In genomic region chr10:62979667-62980038, GRCm38 (mm10) we compare ENCODE assay signal across 8 mouse cellular contexts. TPM values are rescaled to one million over a fixed set of nuclear protein-coding genes. Genes with fewer than 3 reads are reported as not detected.
DNase-seq lines count a peak whose midpoint lies in the region; ATAC-seq and TF ChIP-seq lines count a peak whose summit lies in the region.

No protein-coding gene starts in this region.

- H3K27ac ChIP-seq in kidney, adult 2 months (ENCODE audit: insufficient read depth, low read depth, low read length) = no peak overlapping the region
- H3K27ac ChIP-seq in bone marrow, adult 2 months (ENCODE audit: control insufficient read depth, insufficient read depth, low read depth, low read length, poor library complexity) = no peak overlapping the region
- peak overlapping the region; percentile 92 for H3K27ac ChIP-seq in hindbrain, embryonic 13.5 days
- H3K27ac ChIP-seq in midbrain, embryonic 12.5 days (replicated peaks) = peak overlapping the region; percentile 86

- TF ChIP-seq CTCF in kidney, adult 2 months (conservative IDR thresholded peaks at IDR 0.05; ENCODE audit: insufficient read depth, insufficient read length, low read depth, low read length) = no peak
- TF ChIP-seq CTCF in bone marrow, adult 2 months (IDR thresholded peaks at IDR 0.05; ENCODE audit: control insufficient read depth, insufficient read depth, low read length) = no peak

- H3K27me3 ChIP-seq in kidney, adult 2 months (replicated peaks; ENCODE audit: control insufficient read depth, insufficient read depth, low read length) = no peaks in the 10 kb centered on the region
- H3K27me3 ChIP-seq in hindbrain, embryonic 13.5 days = no peaks in the 10 kb centered on the region
- H3K27me3 ChIP-seq in midbrain, embryonic 12.5 days = peaks cover 9% of the 10 kb centered on the region; the same call in 1 of the 2 replicates

- peak overlapping the region; percentile 97 for H3K4me3 ChIP-seq in kidney, adult 2 months (ENCODE audit: insufficient read depth, low read depth, low read length)
- H3K4me3 ChIP-seq in bone marrow, adult 2 months (replicated peaks; ENCODE audit: control insufficient read depth, low read depth, low read length) = peak overlapping the region; percentile 54
- H3K4me3 ChIP-seq in hindbrain, embryonic 13.5 days = peak overlapping the region; percentile 90
- H3K4me3 ChIP-seq in midbrain, embryonic 12.5 days = peak overlapping the region; percentile 97

- DNase-seq in kidney, adult 2 months = no peak
- DNase-seq in kidney, postnatal 25 days = no peak
- no peak for DNase-seq in urinary bladder, postnatal 25 days (ENCODE audit: low spot score)
- no peak for DNase-seq in embryo, embryonic 9.5 days (ENCODE audit: extremely low spot score)
- DNase-seq in right cerebral cortex, postnatal 36 days (ENCODE audit: low spot score in 2 of 2) = no peak

- no peaks in the 10 kb centered on the region; the same call in 1 of the 2 replicates for H3K4me1 ChIP-seq in kidney, adult 2 months (ENCODE audit: control insufficient read depth, insufficient read depth, low read length)
- no peaks in the 10 kb centered on the region; the same call in 1 of the 2 replicates for H3K4me1 ChIP-seq in bone marrow, adult 2 months (ENCODE audit: control insufficient read depth, insufficient read depth, low read length)
- peaks cover 24% of the 10 kb centered on the region for H3K4me1 ChIP-seq in hindbrain, embryonic 13.5 days (replicated peaks)
- peaks cover 8% of the 10 kb centered on the region for H3K4me1 ChIP-seq in midbrain, embryonic 12.5 days

- no peaks in the 10 kb centered on the region for H3K9me3 ChIP-seq in hindbrain, embryonic 13.5 days
- no peaks in the 10 kb centered on the region for H3K9me3 ChIP-seq in midbrain, embryonic 12.5 days

- H3K4me2 ChIP-seq in hindbrain, embryonic 13.5 days = peak overlapping the region; percentile 56
- peak overlapping the region; percentile 63 for H3K4me2 ChIP-seq in midbrain, embryonic 12.5 days (replicated peaks)

- peak; percentile 18; the same call in 1 of the 2 replicates for ATAC-seq in hindbrain, embryonic 13.5 days (ENCODE audit: low FRiP score)
- ATAC-seq in midbrain, embryonic 12.5 days (ENCODE audit: low FRiP score, low read depth) = peak; percentile 3; the same call in 1 of the 2 replicates

- no peak for TF ChIP-seq POLR2A in kidney, adult 2 months (IDR thresholded peaks at IDR 0.05; ENCODE audit: low read depth, low read length)
- no peak for TF ChIP-seq POLR2A in bone marrow, adult 2 months (IDR thresholded peaks at IDR 0.05; ENCODE audit: borderline replicate concordance, control insufficient read depth, low read depth, low read length)

- WGBS in kidney, adult 2 months = 9% methylated on average over 10 of the region's 10 CpGs
- 17% methylated on average over 10 of the region's 10 CpGs for WGBS in bone marrow, adult 2 months
- WGBS in hindbrain, embryonic 13.5 days = 9% methylated on average over 10 of the region's 10 CpGs
- WGBS in midbrain, embryonic 12.5 days = 8% methylated on average over 10 of the region's 10 CpGs

- peak overlapping the region; percentile 96 for H3K9ac ChIP-seq in hindbrain, embryonic 13.5 days
- H3K9ac ChIP-seq in midbrain, embryonic 12.5 days (replicated peaks) = peak overlapping the region; percentile 95

- no peaks in the 10 kb centered on the region for H3K36me3 ChIP-seq in kidney, adult 2 months (ENCODE audit: control insufficient read depth, insufficient read depth, low read length)
- peaks cover 24% of the 10 kb centered on the region for H3K36me3 ChIP-seq in hindbrain, embryonic 13.5 days
- H3K36me3 ChIP-seq in midbrain, embryonic 12.5 days = peaks cover 27% of the 10 kb centered on the region

RNA-seq across cellular contexts. Expression of gene Rufy2, which starts 0.4 kb away (rescaled TPM):
- 3.3 and 4.0 TPM in 2 replicates for polyA plus RNA-seq in kidney, adult 2 months (2012; rRNA removed)
- 7.0 and 7.1 TPM in 2 replicates for polyA plus RNA-seq in bone marrow, adult 2 months (2011; ENCODE audit: insufficient read depth, insufficient read length, low replicate concordance, missing spikeins)
- 52.6 and 57.0 TPM in 2 replicates for polyA plus RNA-seq in hindbrain, embryonic 13.5 days (2015; fragmentation: Nextera tagmentation; extraction: Ambion mirVana)
- polyA plus RNA-seq in midbrain, embryonic 12.5 days (2016; fragmentation: Nextera tagmentation; extraction: Ambion mirVana) = 37.6 and 38.3 TPM in 2 replicates

RNA-seq across cellular contexts. Expression of gene Dna2, which starts 32.8 kb away (rescaled TPM):
- polyA plus RNA-seq in kidney, adult 2 months (2012; rRNA removed) = 6.9 TPM in 2 replicates
- 29.5 and 38.9 TPM in 2 replicates for polyA plus RNA-seq in bone marrow, adult 2 months (2011; ENCODE audit: insufficient read depth, insufficient read length, low replicate concordance, missing spikeins)
- 5.1 and 6.4 TPM in 2 replicates for polyA plus RNA-seq in hindbrain, embryonic 13.5 days (2015; fragmentation: Nextera tagmentation; extraction: Ambion mirVana)
- polyA plus RNA-seq in midbrain, embryonic 12.5 days (2016; fragmentation: Nextera tagmentation; extraction: Ambion mirVana) = 18.0 and 18.7 TPM in 2 replicates

RNA-seq across cellular contexts. Expression of gene Hnrnph3, which starts 44.4 kb away (rescaled TPM):
- 14.7 and 25.0 TPM in 2 replicates for polyA plus RNA-seq in kidney, adult 2 months (2012; rRNA removed)
- polyA plus RNA-seq in bone marrow, adult 2 months (2011; ENCODE audit: insufficient read depth, insufficient read length, low replicate concordance, missing spikeins) = 73.5 and 89.4 TPM in 2 replicates
- 193 and 195 TPM in 2 replicates for polyA plus RNA-seq in hindbrain, embryonic 13.5 days (2015; fragmentation: Nextera tagmentation; extraction: Ambion mirVana)
- polyA plus RNA-seq in midbrain, embryonic 12.5 days (2016; fragmentation: Nextera tagmentation; extraction: Ambion mirVana) = 265 and 271 TPM in 2 replicates

RNA-seq across cellular contexts. Expression of gene Pbld2, which starts 44.5 kb away (rescaled TPM):
- polyA plus RNA-seq in kidney, adult 2 months (2012; rRNA removed) = 22.4 and 25.5 TPM in 2 replicates
- 0.82 TPM in 1 of 2 replicates, not detected in the other for polyA plus RNA-seq in bone marrow, adult 2 months (2011; ENCODE audit: insufficient read depth, insufficient read length, low replicate concordance, missing spikeins)
- polyA plus RNA-seq in hindbrain, embryonic 13.5 days (2015; fragmentation: Nextera tagmentation; extraction: Ambion mirVana) = 0.88 and 1.1 TPM in 2 replicates
- 1.0 and 1.2 TPM in 2 replicates for polyA plus RNA-seq in midbrain, embryonic 12.5 days (2016; fragmentation: Nextera tagmentation; extraction: Ambion mirVana)

RNA-seq across cellular contexts. Expression of gene Slc25a16, which starts 59.2 kb away (rescaled TPM):
- 105 and 143 TPM in 2 replicates for polyA plus RNA-seq in kidney, adult 2 months (2012; rRNA removed)
- 5.6 and 7.3 TPM in 2 replicates for polyA plus RNA-seq in bone marrow, adult 2 months (2011; ENCODE audit: insufficient read depth, insufficient read length, low replicate concordance, missing spikeins)
- 13.9 and 14.5 TPM in 2 replicates for polyA plus RNA-seq in hindbrain, embryonic 13.5 days (2015; fragmentation: Nextera tagmentation; extraction: Ambion mirVana)
- 10.5 and 12.8 TPM in 2 replicates for polyA plus RNA-seq in midbrain, embryonic 12.5 days (2016; fragmentation: Nextera tagmentation; extraction: Ambion mirVana)

Comparison
In these comparisons a context has a peak if more than half of its experiments do, and no peak if none do; other contexts are left out.
1. H3K27ac ChIP-seq: peak in hindbrain, embryonic 13.5 days (single experiment) and midbrain, embryonic 12.5 days (single experiment); none in kidney, adult 2 months (single experiment) and bone marrow, adult 2 months (single experiment).
2. Peak in every context shown above with its lines, with median percentiles within 50 percentile points of each other: H3K4me3 ChIP-seq.